In genomic region chr11:19641153-19641552, GRCm38 (mm10) we compare ENCODE assay signal across 12 mouse cellular contexts.
DNase-seq lines count a peak whose midpoint lies in the region; ATAC-seq lines count a peak whose summit lies in the region.
"Had no signal": no experiment of that assay in that cellular context is flagged by ENCODE, and none has a peak within 500 bp of the region (broad histone marks: within the 10 kb centered on the region; RNA-seq: fewer than 3 reads in every experiment).

No protein-coding gene starts in this region.

- H3K4me3 ChIP-seq in liver, embryonic 11.5 days (ENCODE audit: low read depth, low read length), result no peak overlapping the region
- H3K4me3 ChIP-seq: liver, embryonic 12.5 days; neural tube, embryonic 13.5 days had no signal

- no peak overlapping the region for H3K4me2 ChIP-seq in liver, embryonic 11.5 days
- H3K4me2 ChIP-seq: liver, embryonic 12.5 days; neural tube, embryonic 13.5 days had no signal

- 54% methylated on average over 8 of the region's 8 CpGs for WGBS in liver, embryonic 11.5 days

- no peak overlapping the region for H3K27ac ChIP-seq in liver, embryonic 11.5 days (ENCODE audit: low read depth, low read length)
- H3K27ac ChIP-seq: liver, embryonic 12.5 days; neural tube, embryonic 13.5 days had no signal

- no peaks in the 10 kb centered on the region for H3K36me3 ChIP-seq in liver, embryonic 11.5 days (ENCODE audit: control insufficient read depth, insufficient read depth, low read length)
- H3K36me3 ChIP-seq: liver, embryonic 12.5 days; neural tube, embryonic 13.5 days had no signal

- no peak overlapping the region for H3K9ac ChIP-seq in liver, embryonic 11.5 days (ENCODE audit: low read depth, low read length)
- H3K9ac ChIP-seq: liver, embryonic 12.5 days; neural tube, embryonic 13.5 days had no signal

- no peaks in the 10 kb centered on the region for H3K4me1 ChIP-seq in liver, embryonic 11.5 days (replicated peaks; ENCODE audit: control insufficient read depth, insufficient read depth, low read length)
- H3K4me1 ChIP-seq: liver, embryonic 12.5 days; neural tube, embryonic 13.5 days had no signal

- peak; percentile 16 for DNase-seq in urinary bladder, postnatal 14 days (ENCODE audit: low spot score)
- DNase-seq in urinary bladder, postnatal 4 days (ENCODE audit: low spot score in 2 of 2), result no peak
- peak; percentile 89 for DNase-seq in fibroblast of lung, adult 2 months (ENCODE audit: low read depth)
- DNase-seq in kidney, adult 9 months, result peak; percentile 17
- DNase-seq in right cerebral cortex, postnatal 4 days, result no peak
- no peak for DNase-seq in cerebellum, postnatal 25 days
- DNase-seq in liver, embryonic 11.5 days (ENCODE audit: low spot score), result no peak
- DNase-seq: cerebellum, postnatal 14 days; thymus, postnatal 36 days had no signal

- H3K9me3 ChIP-seq in liver, embryonic 11.5 days (ENCODE audit: control insufficient read depth, low read length), result no peaks in the 10 kb centered on the region
- H3K9me3 ChIP-seq: liver, embryonic 12.5 days; neural tube, embryonic 13.5 days had no signal

- no peak for ATAC-seq in liver, embryonic 11.5 days (replicated peaks; ENCODE audit: low FRiP score)
- ATAC-seq: forebrain, embryonic 14.5 days; liver, embryonic 12.5 days had no signal

- H3K27me3 ChIP-seq in liver, embryonic 11.5 days (replicated peaks; ENCODE audit: control insufficient read depth, insufficient read depth, low read length), result no peaks in the 10 kb centered on the region
- H3K27me3 ChIP-seq: liver, embryonic 12.5 days; neural tube, embryonic 13.5 days had no signal

Comparison
In these comparisons a context has a peak if more than half of its experiments do, and no peak if none do; other contexts are left out.
1. DNase-seq: peak in urinary bladder, postnatal 14 days (single experiment), fibroblast of lung, adult 2 months (single experiment) and kidney, adult 9 months (single experiment); none in urinary bladder, postnatal 4 days (0 of 2), right cerebral cortex, postnatal 4 days (single experiment), cerebellum, postnatal 25 days (0 of 2) and liver, embryonic 11.5 days (single experiment).